Mouse (Mus musculus) ovary, adult 18-20 months (tissue): ENCODE measurements at regions not wholly inside any gene's neighbourhood (a gene's known extent, or its start where the extent isn't known, plus 50 kb on each side); places are given as distances from the start of the nearest gene placed in this dataset.

Experiments used
- DNase-seq: peaks from one replicate; pipeline ENCODE4 v3.0.0; 2022; ENCODE audit warnings: low spot score, mixed read lengths

- no peak for DNase-seq
Measured at GRCm38 (mm10) chr2:21908813-21909480, 318.4 kb upstream of the Myo3a start.

GRCm38 (mm10) chr2:21909481-21909966, 317.8 kb upstream of the Myo3a start:
- no peak for DNase-seq

- DNase-seq: peak; percentile 66
Measured at GRCm38 (mm10) chr2:21917804-21918690, 309.3 kb upstream of the Myo3a start.

- DNase-seq: no peak
Measured at GRCm38 (mm10) chr2:21919091-21919490, 308.2 kb upstream of the Myo3a start.

GRCm38 (mm10) chr2:21927656-21928055, 299.6 kb upstream of the Myo3a start:
- DNase-seq: no peak

GRCm38 (mm10) chr2:21939993-21940392, 287.3 kb upstream of the Myo3a start:
- no peak for DNase-seq

GRCm38 (mm10) chr2:21940797-21941487, 286.4 kb upstream of the Myo3a start:
- no peak for DNase-seq

GRCm38 (mm10) chr2:21941488-21942000, 285.8 kb upstream of the Myo3a start:
- no peak for DNase-seq

GRCm38 (mm10) chr2:21943676-21944075, 283.6 kb upstream of the Myo3a start:
- DNase-seq: no peak

- no peak for DNase-seq
Measured at GRCm38 (mm10) chr2:21946484-21946883, 280.8 kb upstream of the Myo3a start.

GRCm38 (mm10) chr2:21951279-21951678, 276.0 kb upstream of the Myo3a start:
- no peak for DNase-seq

- no peak for DNase-seq
Measured at GRCm38 (mm10) chr2:21956112-21956963, 271.0 kb upstream of the Myo3a start.

GRCm38 (mm10) chr2:21958365-21958764, 268.9 kb upstream of the Myo3a start:
- DNase-seq: no peak

GRCm38 (mm10) chr2:21958802-21959201, 268.5 kb upstream of the Myo3a start:
- DNase-seq: no peak

GRCm38 (mm10) chr2:21963343-21964026, 263.8 kb upstream of the Myo3a start:
- DNase-seq: no peak

GRCm38 (mm10) chr2:21964027-21964605, 263.2 kb upstream of the Myo3a start:
- DNase-seq: no peak

GRCm38 (mm10) chr2:21970774-21971406, 256.4 kb upstream of the Myo3a start:
- no peak for DNase-seq

GRCm38 (mm10) chr2:21974599-21974998, 252.7 kb upstream of the Myo3a start:
- DNase-seq: no peak

GRCm38 (mm10) chr2:21975547-21975946, 251.8 kb upstream of the Myo3a start:
- DNase-seq: no peak

- DNase-seq: no peak
Measured at GRCm38 (mm10) chr2:21976337-21976736, 251.0 kb upstream of the Myo3a start.
